Mouse (Mus musculus): Measurements from ENCODE around the gene Adam15.

DNA sequence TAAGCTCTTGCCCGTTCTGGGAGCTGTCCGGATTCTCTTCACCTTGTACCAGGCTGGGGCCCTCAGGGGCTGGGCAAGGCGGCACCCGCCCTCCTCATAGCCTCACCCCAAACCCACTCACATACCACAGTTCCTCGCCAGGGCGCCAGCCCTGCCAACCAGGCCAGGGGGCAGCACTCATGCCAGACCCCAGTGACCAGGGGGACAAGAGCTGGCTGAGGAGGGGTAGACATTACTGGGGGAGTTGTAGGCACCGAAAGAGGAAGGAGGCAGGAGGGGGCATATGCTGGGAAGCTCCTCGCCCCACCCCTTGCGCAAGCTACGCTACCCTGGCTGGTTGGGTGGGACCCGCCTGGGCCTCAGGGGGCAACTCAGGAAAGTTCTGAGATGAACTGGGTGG, 37.8 kb upstream of the Adam15 start:
- TF ChIP-seq CTCF (IDR thresholded peaks at IDR 0.05; ENCODE audit: borderline replicate concordance, control insufficient read depth, extremely low read depth, insufficient read depth, low read length, poor library complexity) (no peak), POLR2A (IDR thresholded peaks at IDR 0.05; ENCODE audit: control insufficient read depth, extremely low read depth, insufficient read depth, low read length, poor library complexity) (no peak)

Measured in thymus, adult 2 months (tissue).